Mouse (Mus musculus) cerebellum, adult (tissue): ENCODE results near the gene Ano6.

Source experiments
- ATAC-seq: cut with Nextera tagmentation; 2 replicates; pipeline ENCODE4 v1.9.2; 2017; ENCODE audit warnings: mild to moderate bottlenecking, moderate library complexity, mixed read lengths; ENCODE audit not compliant: insufficient number of reproducible peaks, low FRiP score, low TSS enrichment

The Ano6 gene

DNA sequence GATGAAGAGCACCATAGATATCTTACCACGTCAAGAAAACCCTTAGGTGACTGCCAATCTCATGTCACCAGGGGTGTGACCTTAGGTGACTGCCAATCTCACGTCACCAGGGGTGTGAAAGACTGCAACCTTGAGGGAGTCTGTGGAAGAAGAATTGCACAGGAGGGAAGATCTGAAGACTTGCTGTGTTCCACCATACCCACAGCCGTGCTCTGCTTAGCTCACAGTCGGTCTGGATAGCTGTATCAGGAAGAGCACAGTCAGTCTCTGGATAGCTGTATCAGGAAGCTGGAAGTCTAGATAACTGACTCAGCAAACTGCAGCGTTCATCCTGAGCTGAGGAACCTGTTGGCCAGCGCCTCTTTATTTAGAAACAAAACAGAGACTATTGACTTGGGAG, 92.9 kb downstream of the Ano6 start:
- ATAC-seq, result no peak

DNA sequence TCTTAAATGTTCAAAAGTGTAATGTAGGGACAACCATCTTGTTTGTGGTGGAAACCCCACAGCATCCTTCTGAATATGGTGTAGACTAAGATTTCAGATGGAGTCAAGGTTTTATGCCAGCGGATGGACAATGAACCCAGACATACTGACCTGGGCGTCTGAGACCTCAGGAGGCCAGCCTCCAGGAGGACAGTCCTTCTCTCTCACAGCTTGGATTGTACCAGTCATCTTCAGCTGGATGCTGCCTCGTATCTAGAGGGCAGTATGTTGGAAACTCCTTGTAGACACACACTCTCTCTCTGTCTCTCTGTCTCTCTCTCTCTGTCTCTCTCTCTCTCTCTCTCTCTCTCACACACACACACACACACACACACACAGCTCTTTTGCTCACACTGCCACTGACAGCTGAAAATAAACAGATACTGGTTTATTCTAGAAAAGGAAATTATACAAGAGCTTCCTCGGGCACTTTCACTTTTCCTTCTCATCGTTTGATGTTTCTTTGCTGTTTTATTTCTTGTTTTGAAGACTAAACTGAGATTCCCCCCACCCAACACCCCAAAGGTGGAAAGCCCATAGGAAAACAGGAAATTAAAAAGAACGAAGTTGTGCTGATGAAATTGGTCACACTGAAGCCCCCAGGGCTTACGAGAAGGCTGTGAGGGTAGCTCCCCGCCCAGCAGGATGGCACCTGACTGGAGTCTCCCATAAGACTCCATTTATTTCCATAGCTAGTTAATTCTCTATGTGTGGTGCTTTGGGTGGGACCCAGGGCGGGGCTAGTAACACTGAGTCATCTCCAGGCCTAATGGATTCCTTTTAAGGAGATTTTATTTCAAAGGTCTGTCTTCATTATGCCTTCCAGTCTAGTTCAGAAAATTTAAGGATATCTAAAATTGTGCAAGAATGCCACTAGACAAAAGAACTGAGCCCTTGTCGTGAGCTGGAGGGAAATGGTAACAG, 94.3 kb downstream of the Ano6 start:
- no peak for ATAC-seq

DNA sequence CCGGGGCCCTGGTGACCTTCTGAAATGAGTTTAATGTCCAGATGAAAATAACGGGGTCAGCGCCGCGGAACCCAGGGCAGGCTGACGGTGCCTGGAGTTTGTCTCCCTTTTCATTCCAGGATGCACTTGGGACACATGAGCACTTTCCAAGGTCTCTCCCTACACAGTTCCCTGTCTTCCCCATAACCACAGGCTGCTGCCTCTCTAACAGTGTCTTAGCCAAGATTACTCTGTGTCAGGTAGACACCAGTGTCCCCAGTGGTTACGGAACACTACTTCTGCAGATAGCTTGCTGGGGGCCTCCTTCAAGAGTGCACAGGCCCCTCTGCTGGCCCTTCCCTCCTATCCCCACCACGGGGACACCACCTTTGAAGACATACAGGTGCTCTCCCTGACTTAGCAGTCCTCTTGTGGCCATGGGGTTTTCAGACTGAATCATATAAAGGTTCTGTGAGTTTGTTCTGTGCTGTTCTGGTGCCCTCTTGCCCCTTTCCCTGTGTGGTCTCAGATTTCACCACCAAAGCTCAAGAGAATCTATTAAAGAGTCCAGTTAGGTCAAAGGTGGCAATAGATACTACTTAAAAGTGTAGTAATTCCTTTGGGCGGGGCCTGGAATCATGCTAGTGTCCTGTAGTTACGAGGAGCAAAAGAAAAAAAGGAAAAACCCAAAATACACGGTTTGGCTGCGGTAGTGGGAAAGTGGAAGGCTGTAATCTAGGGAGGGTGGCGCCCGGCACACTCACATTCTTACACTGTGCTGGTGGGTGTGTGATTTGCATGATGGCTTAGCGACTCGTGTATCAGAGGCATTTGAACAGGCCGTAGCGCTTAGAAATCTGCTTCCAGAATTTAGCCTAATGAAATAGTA, 95.5 kb downstream of the Ano6 start:
- no peak for ATAC-seq

DNA sequence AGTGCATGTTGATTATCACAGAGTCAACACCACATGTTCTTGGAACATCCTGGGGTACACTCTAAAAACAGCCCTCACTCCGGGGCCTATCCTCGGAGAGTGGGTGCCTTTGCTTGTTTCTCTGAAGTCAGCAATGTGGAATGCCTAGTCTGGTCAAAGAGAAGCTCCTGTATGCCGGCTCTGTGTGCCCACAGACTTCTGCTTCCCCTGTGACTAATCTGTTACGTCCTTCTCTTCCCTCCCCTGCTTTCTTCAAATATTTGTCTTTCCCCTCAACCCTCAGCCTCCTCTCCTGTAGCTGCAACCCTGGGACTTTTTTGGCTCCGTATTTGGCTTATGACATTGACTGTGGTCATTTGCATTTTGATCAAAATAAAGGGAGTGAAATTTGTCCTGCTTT, 96.7 kb downstream of the Ano6 start:
- no peak for ATAC-seq

DNA sequence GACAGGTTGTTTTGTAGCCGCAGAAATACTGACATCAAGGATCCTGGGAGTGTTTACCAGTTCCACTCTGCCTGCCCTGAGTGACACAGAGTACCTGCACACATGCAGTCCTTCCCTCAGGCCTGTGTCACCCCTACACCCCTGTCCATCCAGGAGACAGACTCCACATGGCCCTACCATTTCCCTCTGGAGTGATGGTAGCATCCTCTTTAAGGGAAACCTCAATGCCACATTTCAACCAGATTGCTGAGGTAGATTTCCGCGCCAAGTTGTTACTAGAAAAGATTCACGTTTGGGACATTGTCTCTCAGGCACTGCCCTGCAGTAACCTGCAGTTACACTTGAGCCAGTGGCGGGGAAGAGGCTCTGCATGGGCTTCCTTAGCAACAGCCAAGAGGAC, 97.9 kb downstream of the Ano6 start:
- no peak for ATAC-seq

DNA sequence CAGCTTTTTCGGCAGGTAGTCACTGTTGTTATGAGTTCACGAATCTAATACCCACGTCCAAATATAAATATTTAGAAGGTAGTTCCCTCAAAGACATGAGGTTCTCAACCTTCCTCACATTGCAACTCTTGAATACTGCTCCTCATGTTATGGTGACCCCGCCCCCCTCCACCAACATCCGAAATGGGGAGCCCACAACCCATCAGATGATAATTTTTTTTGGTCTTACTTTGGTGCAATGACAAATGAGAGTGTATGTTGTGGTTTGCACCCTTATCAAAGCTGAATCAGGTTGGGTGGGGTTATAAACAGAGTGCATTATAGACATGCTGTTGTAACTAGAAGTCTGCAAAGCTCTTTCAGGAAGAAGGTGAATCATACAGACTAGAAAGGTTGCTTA, 99.7 kb downstream of the Ano6 start:
- no peak for ATAC-seq

DNA sequence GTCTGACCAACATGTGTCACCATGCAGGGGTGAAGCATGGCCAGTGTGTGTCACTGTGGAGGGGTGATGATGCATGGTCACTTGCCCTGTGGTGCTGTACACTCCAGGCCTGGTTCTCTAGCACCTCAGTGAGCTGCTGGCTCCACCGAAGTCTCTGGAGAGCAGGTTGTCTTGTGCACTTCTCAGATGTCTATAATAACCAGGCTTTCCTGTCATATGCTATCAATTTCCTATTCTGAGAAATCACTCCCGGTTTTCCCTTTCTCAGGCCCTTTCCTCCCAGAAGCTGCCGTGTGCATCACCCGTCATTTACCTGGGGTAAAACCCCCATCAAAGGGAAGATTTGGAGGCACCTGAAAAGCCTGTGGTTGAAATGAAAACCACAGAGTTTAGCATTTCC, 101.5 kb downstream of the Ano6 start:
- no peak for ATAC-seq

DNA sequence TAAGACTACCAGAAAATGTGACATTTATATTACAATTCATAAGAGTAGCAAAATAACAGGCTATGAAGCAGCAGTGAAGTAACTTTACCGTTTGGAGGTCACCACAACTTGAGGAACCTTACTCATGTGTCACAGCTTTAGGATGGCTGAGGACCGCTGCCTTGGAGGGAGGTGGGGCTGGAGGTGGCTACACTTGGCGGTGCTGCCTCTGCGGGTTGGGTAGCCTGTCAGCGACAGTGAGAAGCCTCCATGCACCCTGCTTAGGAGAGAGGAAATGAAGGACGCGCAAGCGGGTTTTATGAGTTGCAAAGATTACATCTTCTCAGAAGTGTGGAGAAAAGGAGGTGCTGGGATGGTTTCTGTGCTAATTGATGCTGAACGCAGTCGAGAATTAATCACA, 102.3 kb downstream of the Ano6 start:
- ATAC-seq, result no peak

DNA sequence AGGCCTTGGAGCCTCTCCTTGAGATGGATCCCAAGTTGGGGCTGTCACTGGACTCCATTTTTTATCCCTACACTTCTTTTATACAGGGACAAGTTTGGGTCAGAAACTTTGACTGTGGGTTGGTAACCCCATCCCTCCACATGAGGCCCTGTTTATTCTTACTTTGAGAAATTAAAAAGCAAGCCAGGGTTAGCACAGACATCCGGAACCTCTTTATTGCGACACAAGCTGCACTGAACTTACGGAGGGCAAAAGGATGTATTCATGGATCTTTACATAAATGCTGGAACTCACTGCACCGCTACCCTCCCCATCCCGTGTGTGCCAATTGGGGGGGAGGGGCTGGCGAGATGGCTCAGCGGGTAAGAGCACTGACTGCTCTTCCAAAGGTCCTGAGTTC, 105.1 kb downstream of the Ano6 start:
- no peak for ATAC-seq

DNA sequence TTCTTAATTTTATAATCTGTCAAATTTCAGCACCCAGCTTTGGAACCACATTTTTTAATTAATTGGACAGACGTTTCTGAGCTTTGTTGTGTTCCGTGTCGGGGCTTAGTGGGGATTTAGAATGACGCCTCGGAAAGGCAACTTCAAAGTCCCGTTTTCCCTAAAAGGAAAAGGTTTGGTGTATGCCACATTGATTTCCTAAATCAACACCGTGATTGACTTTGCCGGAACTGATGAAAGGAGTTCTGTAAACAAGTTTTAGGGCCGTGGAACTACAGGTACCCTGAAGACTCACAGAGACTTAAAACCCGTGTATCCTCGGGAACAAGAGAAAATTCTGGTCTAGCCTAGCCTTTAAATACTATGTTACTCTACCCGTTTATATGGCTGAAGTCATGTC, 107.0 kb downstream of the Ano6 start:
- ATAC-seq, result no peak

DNA sequence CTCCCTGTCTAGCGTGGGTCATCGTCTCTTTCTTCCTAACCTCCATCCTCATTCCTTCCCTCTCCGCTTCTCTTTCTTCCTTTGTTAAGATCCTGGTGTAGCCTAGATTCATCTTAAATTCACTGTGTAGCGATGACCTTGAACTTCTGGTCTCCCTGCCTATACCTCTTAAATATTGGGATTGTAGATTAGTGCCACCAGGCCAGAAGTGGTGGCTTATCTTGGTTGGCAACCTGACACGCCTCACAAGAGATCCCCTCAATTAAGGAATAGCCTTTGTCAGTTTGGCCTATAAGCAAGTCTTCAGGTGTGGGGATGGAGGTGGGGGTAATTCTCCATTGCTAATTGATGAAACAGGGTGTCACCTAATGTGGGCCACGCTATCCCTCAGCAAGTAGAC, 107.8 kb downstream of the Ano6 start:
- ATAC-seq, result no peak

DNA sequence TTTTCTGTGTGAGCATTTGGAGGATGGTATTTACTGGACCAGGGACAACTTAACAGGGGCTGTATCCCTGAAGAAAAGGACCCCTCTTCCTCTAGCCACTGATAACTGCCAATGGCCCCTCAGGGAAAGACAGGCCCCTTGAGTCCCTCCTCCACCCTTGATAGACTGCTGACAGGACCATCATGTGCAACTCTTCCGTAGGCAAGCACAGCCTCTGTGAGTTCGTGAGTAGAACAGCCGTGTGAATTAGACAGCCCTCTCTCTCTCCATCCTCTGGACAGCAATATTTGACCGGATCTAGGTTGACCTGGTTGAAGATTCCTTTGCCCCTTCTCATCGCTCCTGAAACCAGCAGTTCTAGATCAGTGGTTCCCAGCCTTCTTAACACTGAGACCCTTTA, 111.8 kb downstream of the Ano6 start:
- ATAC-seq, result no peak

DNA sequence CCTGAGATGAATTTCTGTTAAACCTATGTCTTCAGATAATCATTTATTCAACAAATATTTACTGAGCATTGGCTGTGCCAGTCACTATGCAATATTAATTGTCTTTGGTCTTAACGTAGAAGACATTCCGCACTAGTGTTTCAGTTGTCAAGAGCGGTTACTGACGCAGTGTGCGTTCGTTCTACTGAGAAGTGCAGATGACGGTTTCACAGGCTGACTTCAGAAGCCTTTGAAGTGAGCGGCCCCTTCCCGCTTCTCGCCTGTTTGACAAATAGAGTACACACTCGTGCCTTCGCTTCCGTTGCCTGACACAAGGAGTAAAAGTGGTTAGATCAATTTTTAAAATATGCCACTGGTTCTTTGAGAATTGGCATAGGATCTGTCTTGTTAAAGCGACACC, 113.6 kb downstream of the Ano6 start:
- ATAC-seq, result no peak

DNA sequence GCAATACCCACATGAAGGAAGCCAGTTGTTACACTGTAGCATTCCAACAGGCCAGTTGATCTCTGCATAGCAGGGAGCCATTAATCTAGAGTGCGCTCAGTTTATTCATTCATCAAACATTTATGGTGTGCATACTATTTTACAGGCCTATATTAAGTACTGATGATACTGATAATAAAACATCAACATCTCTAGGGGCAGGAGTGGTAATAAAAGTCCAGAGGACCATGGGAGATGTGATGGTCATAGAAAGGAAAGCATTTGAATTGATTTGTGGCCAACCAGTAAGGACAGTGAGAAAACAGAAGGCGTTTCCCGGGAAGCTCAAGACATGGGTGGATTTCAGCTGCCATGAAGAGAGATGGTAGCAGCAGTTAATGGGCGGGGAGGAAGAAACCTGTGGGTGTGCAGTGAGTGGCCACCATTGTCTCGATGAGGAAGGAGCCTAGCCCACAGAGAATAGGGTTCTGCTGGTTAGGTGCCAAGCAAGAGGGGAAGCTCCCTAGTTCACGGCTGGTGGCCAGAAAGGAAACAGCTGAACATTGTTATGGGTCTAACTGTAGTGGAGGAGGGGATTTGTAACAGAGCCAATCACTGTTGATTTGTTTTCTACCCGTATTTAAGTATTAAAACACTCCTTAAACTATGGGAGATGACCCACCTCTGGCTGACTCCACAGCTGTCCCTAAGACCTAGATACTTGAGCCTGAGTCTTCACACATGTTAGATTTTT, 115.5 kb downstream of the Ano6 start:
- no peak for ATAC-seq

DNA sequence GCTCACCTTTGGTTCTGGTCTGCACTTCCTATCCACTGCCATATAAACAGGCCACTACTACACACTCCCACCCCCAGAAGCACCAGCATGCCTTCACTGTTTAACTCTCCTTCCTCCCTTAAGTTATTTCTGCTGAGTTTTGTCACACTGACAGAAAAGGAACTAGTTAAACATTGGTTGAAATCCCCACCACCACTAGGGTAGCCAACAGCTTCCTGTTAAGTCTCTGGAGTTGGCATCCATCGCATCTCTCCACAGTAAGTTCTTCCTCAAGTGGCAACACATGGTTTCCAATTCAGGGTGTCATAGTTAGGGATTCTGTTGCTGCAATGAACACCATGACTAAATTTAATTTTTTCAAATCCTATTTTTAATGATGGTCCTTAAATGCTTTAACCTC, 116.2 kb downstream of the Ano6 start:
- ATAC-seq, result no peak

DNA sequence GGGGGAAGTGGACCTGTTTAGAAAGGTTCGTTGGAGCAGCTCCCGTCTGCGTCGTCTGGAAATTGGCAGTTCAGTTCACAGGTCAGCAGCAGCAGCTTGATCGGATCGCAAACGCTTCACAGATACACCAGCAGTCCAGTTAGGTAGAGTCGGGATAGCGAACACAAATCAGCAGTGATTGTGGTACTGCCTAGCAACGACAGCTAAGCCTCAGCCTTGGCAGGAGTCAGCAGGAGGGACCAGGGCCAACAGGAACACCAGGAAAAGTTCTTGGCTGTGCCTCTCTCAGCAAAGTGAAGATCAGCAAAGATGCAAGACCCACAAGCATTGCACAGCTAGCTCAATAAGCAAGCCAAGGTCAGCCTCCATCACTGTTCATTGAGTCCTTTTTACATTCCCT, 116.7 kb downstream of the Ano6 start:
- ATAC-seq, result no peak

DNA sequence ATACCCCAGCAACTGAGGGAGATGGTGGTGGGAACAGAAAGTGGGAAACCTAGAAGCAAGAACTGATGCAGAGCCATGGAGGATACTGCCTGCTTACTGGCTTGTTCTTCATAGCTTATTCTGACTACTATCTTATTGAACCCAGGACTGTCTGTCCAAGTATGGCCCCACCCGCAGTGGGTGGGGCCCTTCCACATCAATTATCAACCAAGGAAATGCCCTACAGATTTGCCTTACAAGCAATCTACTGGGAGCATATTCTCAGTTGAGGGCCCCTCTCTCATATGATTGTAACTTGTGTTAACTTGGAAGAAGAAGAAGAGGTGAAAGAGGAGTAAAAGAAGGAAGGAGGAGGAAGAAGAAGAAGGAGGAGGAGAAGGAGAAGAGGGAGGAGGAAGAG, 117.3 kb downstream of the Ano6 start:
- ATAC-seq, result no peak

DNA sequence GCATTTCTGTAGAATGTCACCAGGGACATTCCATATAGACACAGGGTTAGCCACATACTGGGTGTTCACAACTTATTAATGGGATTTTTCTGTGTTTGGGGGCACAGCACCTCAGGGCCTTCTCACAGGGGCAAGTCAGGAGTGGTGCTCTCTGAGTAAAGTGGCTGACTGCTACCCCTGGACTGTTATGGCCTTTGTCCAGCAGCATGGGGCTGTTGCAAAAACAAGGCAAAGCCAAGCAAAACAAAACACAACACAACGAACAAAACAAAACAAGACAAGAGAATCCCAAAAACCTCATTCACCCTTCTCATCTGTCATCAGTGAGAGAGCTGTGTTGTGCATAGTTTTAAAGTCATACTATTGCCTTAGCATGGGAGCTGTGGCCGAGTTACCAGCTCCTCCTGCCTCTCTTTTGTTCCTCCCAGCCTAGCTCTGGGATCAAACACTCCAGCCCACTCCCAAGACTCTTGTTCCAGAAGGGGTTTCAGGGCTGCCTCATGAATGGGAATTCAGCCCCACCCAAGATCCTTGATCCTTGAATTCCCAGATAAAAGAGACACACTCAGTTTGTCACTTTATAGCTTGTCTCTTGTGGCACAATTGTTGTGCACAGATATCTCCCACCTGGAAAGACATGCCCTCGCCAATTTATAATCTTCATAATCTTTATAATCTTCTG, 119.6 kb downstream of the Ano6 start:
- ATAC-seq, result no peak

DNA sequence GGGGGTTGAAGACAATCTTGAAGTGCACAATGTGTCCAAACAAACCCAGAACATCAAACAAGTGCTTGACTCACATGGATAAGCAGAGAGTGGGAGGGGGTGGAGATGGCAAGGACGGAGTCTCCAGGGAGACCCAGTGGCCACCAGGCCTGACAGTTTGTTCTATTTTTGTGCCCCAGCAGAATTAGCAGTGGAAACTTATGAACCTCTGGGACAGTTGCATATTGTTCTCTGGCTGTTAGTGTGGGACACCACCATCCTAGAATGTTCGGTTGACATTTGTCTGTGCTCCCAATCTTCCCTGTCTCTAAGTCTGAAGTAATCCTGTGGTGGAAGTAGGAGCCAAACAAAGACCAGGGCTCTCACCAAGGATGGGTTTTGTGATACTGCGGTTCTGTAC, 124.3 kb downstream of the Ano6 start:
- ATAC-seq, result no peak

DNA sequence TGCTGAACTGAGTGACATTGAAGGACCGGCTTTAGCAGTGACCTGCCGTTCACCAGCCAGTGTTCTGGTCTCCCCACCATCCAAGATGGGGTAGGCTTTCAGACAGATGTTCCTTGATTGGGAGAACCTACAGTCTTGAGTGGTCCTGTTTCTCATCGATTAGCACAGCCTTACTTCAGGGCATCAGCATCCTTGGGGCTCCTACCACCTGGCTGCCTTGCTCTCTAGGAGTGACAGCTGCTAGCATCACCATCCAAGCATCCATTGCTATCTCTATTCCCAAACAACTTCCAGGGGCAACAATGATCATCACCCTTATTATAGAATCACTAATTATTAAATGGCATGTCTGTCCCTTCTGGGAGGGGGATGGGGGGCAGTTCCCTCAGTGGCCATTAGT, 124.8 kb downstream of the Ano6 start:
- ATAC-seq, result no peak
